Mouse (Mus musculus) bone marrow macrophage, adult 2 months (primary cell): ENCODE measurements around the gene Sp2.

Experiments used
- CTCF ChIP-seq: IDR thresholded peaks from 2 replicates; pipeline ENCODE4 v1.5.1; 2012; ENCODE audit warnings: low read depth, mild to moderate bottlenecking, low read length, moderate library complexity
- POLR2A ChIP-seq: IDR thresholded peaks from 2 replicates; pipeline ENCODE4 v1.6.1; 2012; ENCODE audit warnings: mild to moderate bottlenecking, low read depth, low read length, borderline replicate concordance

- TF ChIP-seq CTCF (peak; percentile 50; the same call in 1 of the 2 replicates), POLR2A (no peak)
Measured at GRCm38 (mm10) chr11:97029686-97030417, 47.1 kb upstream of the Sp2 start, which contains the start of gene Scrn2.
